ENCODE assay signal across 29 mouse cellular contexts in genomic region chr19:4003641-4004040, GRCm38 (mm10). TPM values are rescaled to one million over a fixed set of nuclear protein-coding genes. Genes with fewer than 3 reads are reported as not detected.
DNase-seq lines count a peak whose midpoint lies in the region; ATAC-seq and TF ChIP-seq lines count a peak whose summit lies in the region.
"Had no signal": no experiment of that assay in that cellular context is flagged by ENCODE, and none has a peak within 500 bp of the region (broad histone marks: within the 10 kb centered on the region; RNA-seq: fewer than 3 reads in every experiment).

No protein-coding gene starts in this region.

- TF ChIP-seq CTCF in olfactory bulb, adult 2 months (IDR thresholded peaks at IDR 0.05; ENCODE audit: insufficient read depth, low read depth, low read length): no peak

- H3K27ac ChIP-seq in heart, embryonic 11.5 days (ENCODE audit: low read depth, low read length): peak overlapping the region; percentile 88
- H3K27ac ChIP-seq in limb, embryonic 13.5 days: no peak overlapping the region
- H3K27ac ChIP-seq in limb, embryonic 10.5 days: no peak overlapping the region
- peak overlapping the region; percentile 16; the same call in 1 of the 2 replicates for H3K27ac ChIP-seq in olfactory bulb, adult 2 months (ENCODE audit: insufficient read depth, low read depth, low read length)
- H3K27ac ChIP-seq: forebrain, embryonic 13.5 days; hindbrain, embryonic 12.5 days; liver, embryonic 12.5 days; macrophage; midbrain, embryonic 13.5 days; neural tube, embryonic 13.5 days had no signal

- intact Hi-C loops in left cerebral cortex, postnatal 14 days (cut with DNase I): no loop called here

- peak overlapping the region; percentile 19 for H3K4me3 ChIP-seq in heart, embryonic 11.5 days (ENCODE audit: low read depth, low read length)
- H3K4me3 ChIP-seq in limb, embryonic 13.5 days: no peak overlapping the region
- H3K4me3 ChIP-seq in limb, embryonic 10.5 days: no peak overlapping the region
- peak overlapping the region; percentile 10; the same call in 1 of the 2 replicates for H3K4me3 ChIP-seq in olfactory bulb, adult 2 months (ENCODE audit: insufficient read depth, low read depth, low read length)
- H3K4me3 ChIP-seq: forebrain, embryonic 13.5 days; hindbrain, embryonic 12.5 days; liver, embryonic 12.5 days; midbrain, embryonic 13.5 days; neural tube, embryonic 13.5 days had no signal

- no peaks in the 10 kb centered on the region for H3K27me3 ChIP-seq in heart, embryonic 11.5 days (ENCODE audit: control insufficient read depth, insufficient read depth, low read length)
- H3K27me3 ChIP-seq in limb, embryonic 13.5 days: no peaks in the 10 kb centered on the region
- H3K27me3 ChIP-seq in limb, embryonic 10.5 days (ENCODE audit: low read depth, poor library complexity, severe bottlenecking): no peaks in the 10 kb centered on the region
- H3K27me3 ChIP-seq: CH12.LX; forebrain, embryonic 13.5 days; liver, embryonic 12.5 days; neural tube, embryonic 13.5 days had no signal

- ATAC-seq in heart, embryonic 11.5 days (replicated peaks; ENCODE audit: insufficient number of reproducible peaks, low FRiP score, low TSS enrichment): no peak
- no peak for ATAC-seq in limb, embryonic 13.5 days (ENCODE audit: low FRiP score, low read depth)
- ATAC-seq: forebrain, embryonic 13.5 days; intestine, embryonic 16.5 days; liver, embryonic 12.5 days; liver, postnatal 0 days; midbrain, embryonic 13.5 days had no signal

- no peak for TF ChIP-seq POLR2A in olfactory bulb, adult 2 months (IDR thresholded peaks at IDR 0.05; ENCODE audit: insufficient read depth, low read depth, low read length)

- H3K4me2 ChIP-seq in heart, embryonic 11.5 days: peak overlapping the region; percentile 55
- no peak overlapping the region for H3K4me2 ChIP-seq in limb, embryonic 13.5 days (replicated peaks)
- H3K4me2 ChIP-seq: forebrain, embryonic 13.5 days; hindbrain, embryonic 12.5 days; liver, embryonic 12.5 days; midbrain, embryonic 13.5 days; neural tube, embryonic 13.5 days had no signal

- H3K4me1 ChIP-seq in heart, embryonic 11.5 days (ENCODE audit: control insufficient read depth, insufficient read depth, low read length): peaks cover 42% of the 10 kb centered on the region
- H3K4me1 ChIP-seq in limb, embryonic 13.5 days: peaks cover 17% of the 10 kb centered on the region
- H3K4me1 ChIP-seq in limb, embryonic 10.5 days: peaks cover 22% of the 10 kb centered on the region
- peaks cover 24% of the 10 kb centered on the region for H3K4me1 ChIP-seq in olfactory bulb, adult 2 months (ENCODE audit: control insufficient read depth, insufficient read depth, low read length)

- H3K36me3 ChIP-seq in heart, embryonic 11.5 days (ENCODE audit: control insufficient read depth, insufficient read depth, low read length): peaks cover 24% of the 10 kb centered on the region
- H3K36me3 ChIP-seq in limb, embryonic 13.5 days: peaks cover 39% of the 10 kb centered on the region
- H3K36me3 ChIP-seq in limb, embryonic 10.5 days: peaks cover 44% of the 10 kb centered on the region

- peak overlapping the region; percentile 58; the same call in 1 of the 2 replicates for H3K9ac ChIP-seq in heart, embryonic 11.5 days (ENCODE audit: low read depth, low read length)
- 0 out of 2 replicates have a peak overlapping the region, but pooled peaks have one; percentile 31 for H3K9ac ChIP-seq in limb, embryonic 13.5 days
- H3K9ac ChIP-seq: forebrain, embryonic 13.5 days; hindbrain, embryonic 12.5 days; liver, embryonic 12.5 days; liver, postnatal 0 days; midbrain, embryonic 13.5 days; neural tube, embryonic 13.5 days had no signal

- 73% methylated on average over 12 of the region's 12 CpGs for WGBS in heart, embryonic 11.5 days (ENCODE audit: insufficient replicate concordance)
- WGBS in limb, embryonic 13.5 days: 70% methylated on average over 12 of the region's 12 CpGs
- WGBS in limb, embryonic 10.5 days: 69% methylated on average over 12 of the region's 12 CpGs
- 84% methylated on average over 12 of the region's 12 CpGs for WGBS in olfactory bulb, adult 2 months

- no peaks in the 10 kb centered on the region for H3K9me3 ChIP-seq in heart, embryonic 11.5 days (replicated peaks; ENCODE audit: control insufficient read depth, low read length)
- no peaks in the 10 kb centered on the region for H3K9me3 ChIP-seq in limb, embryonic 13.5 days
- no peaks in the 10 kb centered on the region for H3K9me3 ChIP-seq in limb, embryonic 10.5 days (replicated peaks)
- H3K9me3 ChIP-seq: forebrain, embryonic 13.5 days; hindbrain, embryonic 12.5 days; liver, embryonic 12.5 days; midbrain, embryonic 13.5 days; neural tube, embryonic 13.5 days had no signal

- peak; percentile 32 for DNase-seq in cerebellum, adult 9-11 months
- DNase-seq in cerebellum, adult 9-10 months: no peak
- no peak for DNase-seq in heart, adult 8-10 months (ENCODE audit: low spot score)
- DNase-seq in limb, embryonic 10.5 days (ENCODE audit: low spot score): no peak
- no peak for DNase-seq in left cerebral cortex, postnatal 14 days (ENCODE audit: low spot score in 2 of 2)
- DNase-seq: adrenal gland, postnatal 25 days; cerebellum, adult 11-12 months; gastrocnemius, postnatal 10 days; kidney, adult 9 months; kidney, postnatal 14 days; layer of hippocampus, adult 9-11 months; lung, postnatal 10 days had no signal

RNA-seq across cellular contexts. Expression of gene Doc2g, which starts 0.5 kb away (rescaled TPM):
- polyA plus RNA-seq in heart, embryonic 11.5 days (2014; fragmentation: Nextera tagmentation; extraction: Ambion mirVana): 64.5 and 65.9 TPM in 2 replicates
- 100 to 1,000 TPM; 255 to 281 (median 261) TPM for total RNA-seq in heart, adult 8-10 months (2022)
- 4.6 and 5.5 TPM in 2 replicates for polyA plus RNA-seq in limb, embryonic 13.5 days (2015; fragmentation: Nextera tagmentation; extraction: Ambion mirVana)
- polyA plus RNA-seq in limb, embryonic 10.5 days (2016; fragmentation: Nextera tagmentation; extraction: Ambion mirVana): 5.0 and 7.6 TPM in 2 replicates
- not detected in 2 replicates for polyA plus RNA-seq in olfactory bulb, adult 2 months (2012; ENCODE audit: insufficient read depth, insufficient read length, low replicate concordance, missing spikeins)
- total RNA-seq in left cerebral cortex, postnatal 14 days (2021): 1 to 10 TPM; 3.2 to 3.5 TPM
- polyA plus RNA-seq: macrophage had no signal

RNA-seq across cellular contexts. Expression of gene Gm49405, which starts 3.2 kb away (rescaled TPM):
- 2.3 and 2.5 TPM in 2 replicates for polyA plus RNA-seq in heart, embryonic 11.5 days (2014; fragmentation: Nextera tagmentation; extraction: Ambion mirVana)
- total RNA-seq in heart, adult 8-10 months (2022): 1 to 10 TPM in 1 of 4 experiments, under 1 TPM in 3; 0.69 to 1.6 (median 0.81) TPM
- 4.5 and 4.7 TPM in 2 replicates for polyA plus RNA-seq in limb, embryonic 13.5 days (2015; fragmentation: Nextera tagmentation; extraction: Ambion mirVana)
- polyA plus RNA-seq in limb, embryonic 10.5 days (2016; fragmentation: Nextera tagmentation; extraction: Ambion mirVana): 3.5 and 4.6 TPM in 2 replicates
- not detected in 2 replicates for polyA plus RNA-seq in olfactory bulb, adult 2 months (2012; ENCODE audit: insufficient read depth, insufficient read length, low replicate concordance, missing spikeins)
- total RNA-seq in left cerebral cortex, postnatal 14 days (2021): 1 to 10 TPM; 1.2 to 1.6 TPM

RNA-seq across cellular contexts. Expression of gene Nudt8, which starts 3.3 kb away (rescaled TPM):
- polyA plus RNA-seq in heart, embryonic 11.5 days (2014; fragmentation: Nextera tagmentation; extraction: Ambion mirVana): 48.0 and 48.8 TPM in 2 replicates
- total RNA-seq in heart, adult 8-10 months (2022): 100 to 1,000 TPM; 134 to 165 (median 153) TPM
- 32.9 and 34.2 TPM in 2 replicates for polyA plus RNA-seq in limb, embryonic 13.5 days (2015; fragmentation: Nextera tagmentation; extraction: Ambion mirVana)
- polyA plus RNA-seq in limb, embryonic 10.5 days (2016; fragmentation: Nextera tagmentation; extraction: Ambion mirVana): 32.4 and 36.0 TPM in 2 replicates
- polyA plus RNA-seq in olfactory bulb, adult 2 months (2012; ENCODE audit: insufficient read depth, insufficient read length, low replicate concordance, missing spikeins): not detected in 2 replicates
- 10 to 100 TPM in 1 of 2 experiments, 1 to 10 TPM in 1; 8.5 to 10.3 TPM for total RNA-seq in left cerebral cortex, postnatal 14 days (2021)

RNA-seq across cellular contexts. Expression of gene Ndufv1, which starts 9.0 kb away (rescaled TPM):
- polyA plus RNA-seq in heart, embryonic 11.5 days (2014; fragmentation: Nextera tagmentation; extraction: Ambion mirVana): 369 and 417 TPM in 2 replicates
- total RNA-seq in heart, adult 8-10 months (2022): 1,000 to 10,000 TPM; 1,087 to 1,207 (median 1,176) TPM
- polyA plus RNA-seq in limb, embryonic 13.5 days (2015; fragmentation: Nextera tagmentation; extraction: Ambion mirVana): 188 and 199 TPM in 2 replicates
- polyA plus RNA-seq in limb, embryonic 10.5 days (2016; fragmentation: Nextera tagmentation; extraction: Ambion mirVana): 220 and 221 TPM in 2 replicates
- polyA plus RNA-seq in olfactory bulb, adult 2 months (2012; ENCODE audit: insufficient read depth, insufficient read length, low replicate concordance, missing spikeins): 777 TPM in 1 of 2 replicates, not detected in the other
- total RNA-seq in left cerebral cortex, postnatal 14 days (2021): 100 to 1,000 TPM; 227 to 231 TPM

RNA-seq across cellular contexts. Expression of gene Tbx10, which starts 11.1 kb away (rescaled TPM):
- 0.11 TPM in 1 of 2 replicates, not detected in the other for polyA plus RNA-seq in heart, embryonic 11.5 days (2014; fragmentation: Nextera tagmentation; extraction: Ambion mirVana)
- not detected for total RNA-seq in heart, adult 8-10 months (2022)
- not detected in 2 replicates for polyA plus RNA-seq in limb, embryonic 13.5 days (2015; fragmentation: Nextera tagmentation; extraction: Ambion mirVana)
- 0.10 TPM in 1 of 2 replicates, not detected in the other for polyA plus RNA-seq in limb, embryonic 10.5 days (2016; fragmentation: Nextera tagmentation; extraction: Ambion mirVana)
- polyA plus RNA-seq in olfactory bulb, adult 2 months (2012; ENCODE audit: insufficient read depth, insufficient read length, low replicate concordance, missing spikeins): not detected in 2 replicates
- not detected for total RNA-seq in left cerebral cortex, postnatal 14 days (2021)
- total RNA-seq: adrenal gland, adult 18-20 months; adrenal gland, postnatal 25 days; CH12.LX; gastrocnemius, postnatal 10 days; left cerebral cortex, postnatal 10 days; megakaryocyte-erythroid progenitor cell, adult 5-6 weeks had no signal
- polyA plus RNA-seq: cortical plate, adult 2 months; forebrain, embryonic 13.5 days; gonadal fat pad, adult 2 months; liver, postnatal 0 days; macrophage; midbrain, embryonic 13.5 days; neural tube, embryonic 13.5 days had no signal

Comparison
In these comparisons a context has a peak if more than half of its experiments do, and no peak if none do; other contexts are left out.
1. H3K27ac ChIP-seq: peak in heart, embryonic 11.5 days (single experiment) and olfactory bulb, adult 2 months (single experiment); none in limb, embryonic 13.5 days (single experiment) and limb, embryonic 10.5 days (single experiment).
2. H3K4me3 ChIP-seq: peak in heart, embryonic 11.5 days (single experiment) and olfactory bulb, adult 2 months (single experiment); none in limb, embryonic 13.5 days (single experiment) and limb, embryonic 10.5 days (single experiment).
3. RNA of gene Nudt8, which starts 3.3 kb away (polyA plus RNA-seq): 48.0 to 48.8 TPM in heart, embryonic 11.5 days, 32.4 to 36.0 TPM in limb, embryonic 10.5 days and 32.9 to 34.2 TPM in limb, embryonic 13.5 days; not detected in olfactory bulb, adult 2 months; every median in the first group is over 10 times any median in the second.